Mouse (Mus musculus) lung, adult 2 months (tissue): ENCODE measurements around the gene Inpp4b.

ENCODE experiments used
- CTCF ChIP-seq: fragments of 200-500 bp; IDR thresholded peaks from 2 replicates; pipeline ENCODE4 v1.5.1; 2011; ENCODE audit warnings: mild to moderate bottlenecking, low read length, control low read depth; ENCODE audit not compliant: insufficient read depth
- POLR2A ChIP-seq: fragments of 200-500 bp; IDR thresholded peaks from 2 replicates; pipeline ENCODE4 v1.6.1; 2011; ENCODE audit warnings: low read depth, mild to moderate bottlenecking, control low read depth, low read length, borderline replicate concordance; ENCODE audit errors: extremely low read depth

DNA sequence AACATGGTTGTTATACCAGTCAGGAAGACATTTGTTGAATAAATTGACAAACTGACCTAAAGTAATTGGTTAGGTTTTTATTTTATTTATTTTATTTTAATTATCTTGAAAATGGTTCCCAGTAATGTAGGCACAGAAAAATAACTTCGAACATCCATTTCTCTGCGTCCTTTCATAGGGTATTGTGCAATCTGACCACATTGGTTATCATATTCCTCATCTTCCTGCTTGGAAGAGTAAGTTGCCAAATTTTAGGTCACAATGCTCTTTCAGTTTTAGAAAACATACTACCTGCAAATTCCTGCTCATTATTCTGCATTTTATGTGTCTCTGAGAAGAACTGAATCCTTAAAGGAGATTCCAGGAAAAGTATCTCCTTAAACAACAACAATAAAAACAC lies 505.6 kb downstream of the Inpp4b start:
- no peak for TF ChIP-seq CTCF
- no peak for TF ChIP-seq POLR2A
